Mouse (Mus musculus): ENCODE results near the gene Tbc1d2b.

DNA sequence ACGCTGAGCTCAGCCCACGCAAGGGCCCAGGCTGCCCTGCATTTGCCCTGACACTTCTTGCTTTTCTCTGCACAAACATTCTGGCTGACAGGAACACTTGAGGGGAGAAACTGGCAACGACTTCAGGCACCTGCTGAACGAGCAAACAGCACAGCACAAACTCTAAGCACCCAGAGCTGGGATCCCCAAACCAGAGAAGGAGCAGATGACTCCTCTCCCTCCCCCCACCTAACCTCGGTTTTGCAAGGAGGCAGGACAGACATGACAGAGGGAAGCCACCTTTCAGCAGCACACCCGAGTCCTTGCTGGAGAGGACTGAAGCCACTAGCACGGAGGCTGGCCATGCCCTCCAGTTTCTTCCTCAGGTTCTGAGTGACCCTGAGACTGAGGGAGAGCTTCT, 23.3 kb downstream of the Tbc1d2b start:
- TF ChIP-seq CTCF (IDR thresholded peaks at IDR 0.05; ENCODE audit: insufficient read depth, low read length) = no peak
- no peak for TF ChIP-seq POLR2A (IDR thresholded peaks at IDR 0.05; ENCODE audit: borderline replicate concordance, extremely low read depth, low read depth, low read length)

Measured in lung, adult 2 months (tissue).